Mouse (Mus musculus) MEL (cell line): Measurements from ENCODE around the gene Fktn.

Source experiments
- CHD1 ChIP-seq: IDR thresholded peaks from 2 replicates; pipeline ENCODE4 v1.6.1; 2012; ENCODE audit warnings: low read depth, mild to moderate bottlenecking, inconsistent platforms, low read length, improper control_type of control experiment
- E2F4 ChIP-seq: IDR thresholded peaks from 2 replicates; pipeline ENCODE4 v1.6.1; 2011; ENCODE audit warnings: low read depth, low read length, improper control_type of control experiment, borderline replicate concordance
- MEF2A ChIP-seq: IDR thresholded peaks from 2 replicates; pipeline ENCODE4 v1.6.1; 2014; ENCODE audit warnings: low read depth, mild to moderate bottlenecking, inconsistent platforms, low read length, improper control_type of control experiment; ENCODE audit not compliant: poor library complexity, insufficient replicate concordance, severe bottlenecking; ENCODE audit errors: extremely low read depth
- MYB ChIP-seq: IDR thresholded peaks from 2 replicates; pipeline ENCODE4 v1.6.1; 2011; ENCODE audit warnings: mild to moderate bottlenecking, low read depth, low read length, improper control_type of control experiment
- NRF1 ChIP-seq: IDR thresholded peaks from 2 replicates; pipeline ENCODE4 v1.6.1; 2014; ENCODE audit warnings: low read depth, mild to moderate bottlenecking, inconsistent platforms, low read length, improper control_type of control experiment, moderate library complexity; ENCODE audit not compliant: poor library complexity, insufficient read depth, severe bottlenecking
- POLR2A ChIP-seq, 2 experiments: IDR thresholded peaks; 2 replicates each; pipeline ENCODE4 v1.6.1; 2011 to 2012; ENCODE audit warnings: low read length in 2 of 2, mild to moderate bottlenecking in 2 of 2, control low read depth in 1 of 2, improper control_type of control experiment in 1 of 2, low read depth in 1 of 2, moderate library complexity in 1 of 2; ENCODE audit not compliant: control insufficient read depth in 1 of 2, insufficient read depth in 1 of 2, poor library complexity in 1 of 2
- TBP ChIP-seq: IDR thresholded peaks from 2 replicates; pipeline ENCODE4 v1.8.0; 2011; ENCODE audit warnings: low read depth, low read length, improper control_type of control experiment
- USF1 ChIP-seq: IDR thresholded peaks from 2 replicates; pipeline ENCODE4 v1.6.1; 2014; ENCODE audit warnings: low read depth, mild to moderate bottlenecking, inconsistent platforms, low read length, improper control_type of control experiment, moderate library complexity

DNA sequence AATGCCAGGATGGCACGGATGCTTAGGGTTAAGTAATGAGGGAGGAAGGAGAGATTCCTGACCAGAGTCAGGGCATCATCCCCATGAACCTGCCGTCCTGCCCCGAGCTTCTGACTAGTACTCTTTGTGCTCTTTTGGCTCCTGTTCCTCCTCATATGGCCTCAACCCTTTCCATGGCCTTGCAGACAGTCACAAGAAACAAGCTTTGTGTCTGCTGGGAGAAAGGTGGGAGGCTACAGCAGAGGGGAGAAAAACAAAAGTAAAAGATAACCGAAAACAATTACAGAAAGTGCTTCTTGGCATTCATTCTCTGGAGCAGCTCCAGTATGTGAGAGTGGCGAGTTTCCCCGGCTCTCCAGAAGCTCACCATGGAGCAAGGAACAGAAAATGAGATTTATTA, 60.1 kb downstream of the Fktn start:
- no peak for TF ChIP-seq MEF2A
- no peak for TF ChIP-seq MYB
- no peak for TF ChIP-seq POLR2A (IDR thresholded peaks at IDR 0.05; ENCODE audit: control insufficient read depth in 1 of 2, insufficient read depth in 1 of 2, low read depth in 1 of 2, low read length in 2 of 2, poor library complexity in 1 of 2)
- no peak for TF ChIP-seq TBP
- TF ChIP-seq NRF1 = no peak
- no peak for TF ChIP-seq USF1
- no peak for TF ChIP-seq CHD1
- no peak for TF ChIP-seq E2F4
